Mouse (Mus musculus) hindbrain, postnatal 0 days (tissue): ENCODE measurements around the gene Gm14692. TPM values are rescaled to one million over a fixed set of nuclear protein-coding genes. Genes with fewer than 3 reads are reported as not detected.
"Not testable (repeated sequence)": the region's sequence is repeated elsewhere in the genome, so short reads cannot be mapped to it uniquely, and the experiment has no call there.

Experiments
- ATAC-seq: fragments of 200-750 bp; cut with Nextera tagmentation; 2 replicates; pipeline ENCODE4 v1.8.0; 2017; ENCODE audit warnings: mild to moderate bottlenecking, moderate TSS enrichment, moderate library complexity
- DNase-seq: peaks from one replicate; pipeline ENCODE4 v3.0.0-alpha.2; 2015; ENCODE audit warnings: low spot score
- H3K27ac ChIP-seq: fragments of 300-500 bp; sonication (generic); 2 replicates; pipeline ENCODE4 v1.5.1; 2014; ENCODE audit warnings: mild to moderate bottlenecking
- H3K27me3 ChIP-seq: fragments of 300-500 bp; sonication (generic); 2 replicates; pipeline ENCODE4 v1.6.1; 2014; ENCODE audit warnings: low read length, mixed read lengths; ENCODE audit not compliant: insufficient read depth
- H3K36me3 ChIP-seq: fragments of 300-500 bp; sonication (generic); 2 replicates; pipeline ENCODE4 v1.6.1; 2014; ENCODE audit warnings: low read length, mixed read lengths; ENCODE audit not compliant: insufficient read depth
- H3K4me1 ChIP-seq: fragments of 300-500 bp; sonication (generic); 2 replicates; pipeline ENCODE4 v1.6.1; 2014; ENCODE audit warnings: antibody characterized with exemption, low read length, mixed read lengths; ENCODE audit not compliant: insufficient read depth
- H3K4me2 ChIP-seq: fragments of 300-500 bp; sonication (generic); 2 replicates; pipeline ENCODE4 v1.6.1; 2014; ENCODE audit warnings: low read depth, mild to moderate bottlenecking, low read length, moderate library complexity, mixed read lengths
- H3K4me3 ChIP-seq: fragments of 300-500 bp; sonication (generic); 2 replicates; pipeline ENCODE4 v1.5.1; 2014; ENCODE audit warnings: low read length
- H3K9ac ChIP-seq: fragments of 300-500 bp; sonication (generic); replicated peaks from 2 replicates; pipeline ENCODE4 v1.6.1; 2014; ENCODE audit warnings: mild to moderate bottlenecking, low read length, moderate library complexity, mixed read lengths
- H3K9me3 ChIP-seq: fragments of 300-500 bp; sonication (generic); 2 replicates; pipeline ENCODE4 v1.6.1; 2016; ENCODE audit warnings: low read length, mixed read lengths
- WGBS: fragments of 180-500 bp; shearing (Covaris S2); extraction: QIAGEN DNeasy Blood & Tissue Kit; methylation state at CpG from one replicate; pipeline ENCODE4 v1.1.7; 2014; 5-methylcytosine and 5-hydroxymethylcytosine counted together
- polyA plus RNA-seq: library from polyadenylated mRNA; unstranded; fragments of >200 nt; fragmentation: Nextera tagmentation; extraction: Ambion mirVana; gene quantifications from 2 replicates; pipeline ENCODE4 v1.2.1, GENCODE M21; 2015
- total RNA-seq: library from RNA; depleted of rRNA; stranded (reverse); fragments of >200 nt; gene quantifications from 2 replicates; pipeline ENCODE4 v1.2.3, GENCODE M21; 2014; rRNA removed

Gene Gm14692
- total RNA-seq (not detected in 2 replicates), polyA plus RNA-seq (not detected in 2 replicates)

DNA sequence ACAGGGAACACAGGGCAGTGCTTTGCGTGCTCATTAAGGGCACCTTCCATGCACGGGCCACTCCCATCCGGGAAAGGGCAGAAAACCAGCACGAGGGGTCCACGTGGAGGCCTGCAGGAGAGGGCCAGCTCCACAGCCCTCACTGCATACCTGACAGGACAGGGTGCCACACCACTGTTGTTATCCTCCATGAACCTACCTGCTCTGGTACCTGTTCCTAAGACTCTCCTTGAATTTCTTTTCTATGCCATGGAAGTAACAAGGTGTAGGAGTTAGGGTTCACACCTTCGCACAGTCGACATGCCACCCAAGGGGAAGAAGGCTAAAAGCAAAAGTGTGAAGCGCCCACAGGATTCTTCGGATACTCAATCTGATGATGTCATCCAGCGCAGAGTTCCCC is at the start of gene Gm14692:
TSS of gene Gm14692 (plus strand) at position 301 of the 400 bp plus-strand sequence.
- not testable (repeated sequence) for ATAC-seq, H3K27ac ChIP-seq, H3K4me3 ChIP-seq, H3K4me1 ChIP-seq, H3K27me3 ChIP-seq, H3K9me3 ChIP-seq, DNase-seq, H3K4me2 ChIP-seq, H3K36me3 ChIP-seq, H3K9ac ChIP-seq
- WGBS, result 95% methylated on average over 5 of the region's 10 CpGs

GRCm38 (mm10) chrX:67693462-67693861 is 2.0 kb upstream of the Gm14692 start, which contains the start of gene Gm1140:
Gene Gm1140 (minus strand): TSS chrX:67693562.
- 75% methylated on average over 1 of the region's 11 CpGs for WGBS
- H3K4me3 ChIP-seq, ATAC-seq, DNase-seq, H3K4me1 ChIP-seq, H3K9me3 ChIP-seq, H3K27me3 ChIP-seq, H3K36me3 ChIP-seq, H3K9ac ChIP-seq, H3K27ac ChIP-seq, H3K4me2 ChIP-seq: not testable (repeated sequence)

Other genes starting within 250 kb of the Gm14692 start
- not detected in 2 replicates for gene Gm1140, start 2.1 kb upstream of the Gm14692 start, total RNA-seq
- not detected in 2 replicates for gene Gm1140, start 2.1 kb upstream of the Gm14692 start, polyA plus RNA-seq
- gene 4933436I01Rik, start 225.8 kb downstream of the Gm14692 start, total RNA-seq, result not detected in 2 replicates
- gene 4933436I01Rik, start 225.8 kb downstream of the Gm14692 start, polyA plus RNA-seq, result not detected in 2 replicates